9 mouse cellular contexts compared by ENCODE assay signal in the genomic region with DNA sequence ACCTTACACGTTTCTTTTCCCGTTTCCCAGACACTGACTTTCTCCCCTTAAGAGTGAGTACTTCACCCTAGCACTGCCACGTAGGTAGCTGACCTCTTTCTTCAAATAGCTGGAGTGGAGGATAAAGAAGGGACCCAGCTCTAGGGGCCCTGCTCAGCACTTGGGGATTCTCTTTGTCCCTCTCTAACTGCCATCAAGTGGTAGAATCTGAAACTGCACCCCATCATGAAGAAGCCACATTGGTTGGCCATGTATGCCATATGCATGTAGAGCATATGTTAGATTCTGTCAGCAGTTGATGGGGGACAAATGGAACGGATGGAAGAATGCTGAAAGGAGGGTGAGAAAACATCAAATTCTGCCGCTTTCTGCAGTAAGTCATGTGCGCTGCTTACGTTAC.
DNase-seq lines count a peak whose midpoint lies in the region; ATAC-seq lines count a peak whose summit lies in the region.
"Had no signal": no experiment of that assay in that cellular context is flagged by ENCODE, and none has a peak within 500 bp of the region (broad histone marks: within the 10 kb centered on the region; RNA-seq: fewer than 3 reads in every experiment).

No protein-coding gene starts in this region.

- 0 out of 2 replicates have a peak, but pooled peaks have one; percentile 48 for ATAC-seq in midbrain, embryonic 13.5 days

- H3K4me2 ChIP-seq in midbrain, embryonic 13.5 days (replicated peaks), result no peak overlapping the region
- H3K4me2 ChIP-seq: heart, embryonic 13.5 days had no signal

- 62% methylated on average over 7 of the region's 7 CpGs for WGBS in embryonic facial prominence, embryonic 10.5 days
- 61% methylated on average over 7 of the region's 7 CpGs for WGBS in midbrain, embryonic 13.5 days

- no peaks in the 10 kb centered on the region for H3K36me3 ChIP-seq in embryonic facial prominence, embryonic 10.5 days (replicated peaks)
- H3K36me3 ChIP-seq in midbrain, embryonic 13.5 days, result no peaks in the 10 kb centered on the region
- H3K36me3 ChIP-seq: heart, embryonic 13.5 days had no signal

- H3K27me3 ChIP-seq in embryonic facial prominence, embryonic 10.5 days (replicated peaks; ENCODE audit: low read depth, poor library complexity, severe bottlenecking), result no peaks in the 10 kb centered on the region
- no peaks in the 10 kb centered on the region for H3K27me3 ChIP-seq in midbrain, embryonic 13.5 days
- H3K27me3 ChIP-seq: heart, embryonic 13.5 days had no signal

- no peak overlapping the region for H3K27ac ChIP-seq in embryonic facial prominence, embryonic 10.5 days (replicated peaks)
- no peak overlapping the region for H3K27ac ChIP-seq in midbrain, embryonic 13.5 days
- H3K27ac ChIP-seq: heart, embryonic 13.5 days had no signal

- H3K4me1 ChIP-seq in embryonic facial prominence, embryonic 10.5 days, result no peaks in the 10 kb centered on the region
- no peaks in the 10 kb centered on the region for H3K4me1 ChIP-seq in midbrain, embryonic 13.5 days (replicated peaks)
- H3K4me1 ChIP-seq: heart, embryonic 13.5 days had no signal

- H3K4me3 ChIP-seq in embryonic facial prominence, embryonic 10.5 days, result no peak overlapping the region
- no peak overlapping the region for H3K4me3 ChIP-seq in midbrain, embryonic 13.5 days (replicated peaks)
- H3K4me3 ChIP-seq: heart, embryonic 13.5 days had no signal

- H3K9me3 ChIP-seq in embryonic facial prominence, embryonic 10.5 days, result no peaks in the 10 kb centered on the region
- H3K9me3 ChIP-seq in midbrain, embryonic 13.5 days, result no peaks in the 10 kb centered on the region
- H3K9me3 ChIP-seq: heart, embryonic 13.5 days had no signal

- DNase-seq in kidney, postnatal 14 days, result peak; percentile 3
- DNase-seq in kidney, adult 11 months, result no peak
- DNase-seq in Muller cell, postnatal 12 days (ENCODE audit: inconsistent ontology term), result peak; percentile 11
- DNase-seq in embryonic facial prominence, embryonic 10.5 days (ENCODE audit: low spot score), result peak; percentile 24
- DNase-seq in left cerebral cortex, adult 8-10 months (ENCODE audit: low spot score in 2 of 2), result no peak
- no peak for DNase-seq in cerebellum, postnatal 25 days
- no peak for DNase-seq in gastrocnemius, adult 8-10 months (ENCODE audit: low spot score in 2 of 2)

- no peak overlapping the region for H3K9ac ChIP-seq in midbrain, embryonic 13.5 days (replicated peaks)
- H3K9ac ChIP-seq: heart, embryonic 13.5 days had no signal

Comparison
In these comparisons a context has a peak if more than half of its experiments do, and no peak if none do; other contexts are left out.
1. DNase-seq: peak in kidney, postnatal 14 days (single experiment), Muller cell, postnatal 12 days (single experiment) and embryonic facial prominence, embryonic 10.5 days (single experiment); none in kidney, adult 11 months (single experiment), left cerebral cortex, adult 8-10 months (0 of 2), cerebellum, postnatal 25 days (0 of 2) and gastrocnemius, adult 8-10 months (0 of 2).